Mouse (Mus musculus): Measurements from ENCODE around the gene Parp3.

- TF ChIP-seq CTCF (IDR thresholded peaks at IDR 0.05; ENCODE audit: borderline replicate concordance, insufficient read depth, low read length) (no peak), POLR2A (IDR thresholded peaks at IDR 0.05; ENCODE audit: low read depth, low read length) (no peak)
Measured at GRCm38 (mm10) chr9:106480541-106480940, 3.8 kb upstream of the Parp3 start.
